Mouse (Mus musculus) gastrocnemius, postnatal 10 days (tissue): ENCODE results near the gene Gm8914. TPM values are rescaled to one million over a fixed set of nuclear protein-coding genes. Genes with fewer than 3 reads are reported as not detected.
"Not testable (repeated sequence)": the region's sequence is repeated elsewhere in the genome, so short reads cannot be mapped to it uniquely, and the experiment has no call there.

Experiments
- DNase-seq: peaks from one replicate; pipeline ENCODE4 v3.0.0; 2021; ENCODE audit warnings: mixed read lengths
- long read RNA-seq, 2 experiments: library from polyadenylated mRNA; stranded (forward); transcript quantifications; one replicate each; pipeline ENCODE4 v2.0.0; 2021
- total RNA-seq, 2 experiments: library from RNA; stranded (reverse); gene quantifications; 2 replicates each; pipeline ENCODE4 v1.2.3; 2021

Gene Gm8914
- not detected for total RNA-seq
- long read RNA-seq, experiment 1 = 0 reads
- long read RNA-seq, experiment 2 = 0 reads

GRCm38 (mm10) chrX:91479826-91480225, at the start of gene Gm8914:
Gene Gm8914, plus strand, starts transcription at chrX:91480126.
- not testable (repeated sequence) for DNase-seq

Other genes with a start within 250 kb of the Gm8914 start
- gene Mageb2, start 148.4 kb upstream of the Gm8914 start, total RNA-seq = not detected
- not detected for gene Gm5072, start 87.6 kb upstream of the Gm8914 start, total RNA-seq
- not detected for gene 1700084M14Rik, start 95.8 kb downstream of the Gm8914 start, total RNA-seq
- not detected for gene Gm14781, start 152.1 kb downstream of the Gm8914 start, total RNA-seq